Mouse (Mus musculus) spleen, adult 2 months (tissue): Measurements from ENCODE around the gene Kcmf1.

Source experiments
- CTCF ChIP-seq: fragments of 200-500 bp; IDR thresholded peaks from 2 replicates; pipeline ENCODE4 v1.5.1; 2011; ENCODE audit warnings: mild to moderate bottlenecking, inconsistent platforms; ENCODE audit not compliant: insufficient read depth, insufficient read length, insufficient replicate concordance; ENCODE audit errors: extremely low read depth
- POLR2A ChIP-seq: fragments of 200-500 bp; IDR thresholded peaks from 2 replicates; pipeline ENCODE4 v1.6.1; 2011; ENCODE audit warnings: low read depth, low read length, inconsistent platforms

DNA sequence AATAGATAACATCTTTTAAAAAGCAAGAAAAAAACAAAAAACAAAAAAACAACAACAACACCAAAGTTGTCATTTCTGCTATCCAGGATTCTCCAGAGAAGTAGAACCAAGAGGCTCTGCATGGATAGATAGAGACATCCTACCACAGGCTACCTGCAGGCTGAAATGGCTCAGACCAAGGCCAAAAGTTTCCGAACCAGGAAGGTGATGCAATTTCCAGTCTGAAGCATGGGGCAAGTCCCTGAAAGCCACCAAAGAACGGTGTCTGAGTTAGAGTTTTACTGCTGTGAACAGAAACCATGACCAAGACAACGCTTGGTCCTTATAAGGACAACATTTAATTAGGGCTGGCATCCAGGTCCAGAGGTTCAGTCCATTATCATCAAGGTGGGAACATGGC lies 48.6 kb upstream of the Kcmf1 start:
- no peak for TF ChIP-seq CTCF
- no peak for TF ChIP-seq POLR2A
